Mouse (Mus musculus) urinary bladder, adult 2 months (tissue): Measurements from ENCODE around the gene Zdhhc5. TPM values are rescaled to one million over a fixed set of nuclear protein-coding genes. Genes with fewer than 3 reads are reported as not detected.
"Not testable (repeated sequence)": the region's sequence is repeated elsewhere in the genome, so short reads cannot be mapped to it uniquely, and the experiment has no call there.

ENCODE experiments used
- DNase-seq: peaks from one replicate; pipeline ENCODE4 v3.0.0; 2022; ENCODE audit warnings: low spot score
- polyA plus RNA-seq: library from polyadenylated mRNA; depleted of rRNA; stranded (reverse); fragments of >200 nt; gene quantifications from 2 replicates; pipeline ENCODE4 v1.2.3, GENCODE M21; 2012

Gene Zdhhc5
- polyA plus RNA-seq, 1 experiment = 41.3 TPM

- DNase-seq = no peak
Measured at GRCm38 (mm10) chr2:84695007-84695695, 19.8 kb downstream of the Zdhhc5 start.

- DNase-seq = no peak
Measured at GRCm38 (mm10) chr2:84690050-84690449, 24.9 kb downstream of the Zdhhc5 start.

GRCm38 (mm10) chr2:84688080-84688844 is 26.7 kb downstream of the Zdhhc5 start:
- DNase-seq = no peak

- no peak for DNase-seq
Measured at GRCm38 (mm10) chr2:84682605-84683183, 32.3 kb downstream of the Zdhhc5 start.

- no peak for DNase-seq
Measured at GRCm38 (mm10) chr2:84679016-84679415, 36.0 kb downstream of the Zdhhc5 start, which contains the start of gene Tmx2. Gene Tmx2 (minus strand): TSS chr2:84679140.

GRCm38 (mm10) chr2:84677968-84678880 is 36.8 kb downstream of the Zdhhc5 start, which contains the start of the genes Gm28635 and Med19:
Gene Gm28635 (minus strand): TSS chr2:84678041.
Gene Med19 (plus strand): TSS chr2:84678402.
- DNase-seq = peak; percentile 55

- no peak for DNase-seq
Measured at GRCm38 (mm10) chr2:84677270-84677967, 37.6 kb downstream of the Zdhhc5 start.

GRCm38 (mm10) chr2:84671535-84671934 is 43.4 kb downstream of the Zdhhc5 start:
- DNase-seq = not testable (repeated sequence)

- peak; percentile 52 for DNase-seq
Measured at GRCm38 (mm10) chr2:84670569-84670933, 44.4 kb downstream of the Zdhhc5 start, which contains the start of gene Selenoh. Gene Selenoh (minus strand): TSS chr2:84670770.

- DNase-seq = peak; percentile 33
Measured at GRCm38 (mm10) chr2:84669828-84670568, 45.0 kb downstream of the Zdhhc5 start.

GRCm38 (mm10) chr2:84666081-84666480 is 48.9 kb downstream of the Zdhhc5 start:
- DNase-seq = no peak

- no peak for DNase-seq
Measured at GRCm38 (mm10) chr2:84662866-84663265, 52.1 kb downstream of the Zdhhc5 start.

GRCm38 (mm10) chr2:84660253-84660652 is 54.7 kb downstream of the Zdhhc5 start:
- no peak for DNase-seq

GRCm38 (mm10) chr2:84658806-84659205 is 56.2 kb downstream of the Zdhhc5 start, which contains the start of gene Btbd18:
Gene Btbd18 (plus strand): TSS chr2:84659079.
- no peak for DNase-seq

- no peak for DNase-seq
Measured at GRCm38 (mm10) chr2:84655864-84656263, 59.1 kb downstream of the Zdhhc5 start.

- no peak for DNase-seq
Measured at GRCm38 (mm10) chr2:84653354-84653753, 61.6 kb downstream of the Zdhhc5 start.

GRCm38 (mm10) chr2:84650464-84651195 is 64.3 kb downstream of the Zdhhc5 start, which contains the start of gene Ctnnd1:
Gene Ctnnd1 (minus strand): TSS chr2:84650765.
- DNase-seq = peak; percentile 63

- DNase-seq = no peak
Measured at GRCm38 (mm10) chr2:84649674-84650073, 65.3 kb downstream of the Zdhhc5 start.

GRCm38 (mm10) chr2:84648369-84648768 is 66.6 kb downstream of the Zdhhc5 start:
- no peak for DNase-seq
